Mouse (Mus musculus) MEL (cell line): Measurements from ENCODE around the gene Med16.

Experiments used
- CTCF ChIP-seq, 3 experiments: IDR thresholded peaks in 2 of 3; conservative IDR thresholded peaks in 1 of 3; 2 replicates each; pipeline ENCODE4 v1.5.1; 2011 to 2012; ENCODE audit warnings: low read length in 3 of 3, low read depth in 2 of 3, mild to moderate bottlenecking in 2 of 3, improper control_type of control experiment in 1 of 3, inconsistent platforms in 1 of 3, mixed read lengths in 1 of 3, moderate library complexity in 1 of 3; ENCODE audit not compliant: control insufficient read depth in 1 of 3, insufficient read depth in 1 of 3, poor library complexity in 1 of 3, severe bottlenecking in 1 of 3
- ELF1 ChIP-seq: IDR thresholded peaks from 2 replicates; pipeline ENCODE4 v1.6.1; 2014; ENCODE audit warnings: low read depth, mild to moderate bottlenecking, inconsistent platforms, low read length, improper control_type of control experiment, moderate library complexity
- GABPA ChIP-seq: IDR thresholded peaks from 2 replicates; pipeline ENCODE4 v1.6.1; 2012; ENCODE audit warnings: low read depth, mild to moderate bottlenecking, inconsistent platforms, low read length, improper control_type of control experiment, moderate library complexity
- KAT2A ChIP-seq: conservative IDR thresholded peaks from 2 replicates; pipeline ENCODE4 v1.6.1; 2012; ENCODE audit warnings: low read depth, low read length, improper control_type of control experiment, inconsistent platforms
- POLR2A ChIP-seq, 2 experiments: IDR thresholded peaks; 2 replicates each; pipeline ENCODE4 v1.6.1; 2011 to 2012; ENCODE audit warnings: low read length in 2 of 2, mild to moderate bottlenecking in 2 of 2, control low read depth in 1 of 2, improper control_type of control experiment in 1 of 2, low read depth in 1 of 2, moderate library complexity in 1 of 2; ENCODE audit not compliant: control insufficient read depth in 1 of 2, insufficient read depth in 1 of 2, poor library complexity in 1 of 2
- RAD21 ChIP-seq: IDR thresholded peaks from 2 replicates; pipeline ENCODE4 v1.6.1; 2011; ENCODE audit warnings: mild to moderate bottlenecking, low read depth, low read length, improper control_type of control experiment
- ZNF384 ChIP-seq: IDR thresholded peaks from 2 replicates; pipeline ENCODE4 v1.6.1; 2012; ENCODE audit warnings: low read depth, mild to moderate bottlenecking, inconsistent platforms, low read length, improper control_type of control experiment

GRCm38 (mm10) chr10:79846553-79846952 is 62.2 kb downstream of the Med16 start:
- TF ChIP-seq KAT2A (no peak), CTCF (IDR thresholded peaks at IDR 0.05 in 2 of 3, conservative IDR thresholded peaks at IDR 0.05 in 1 of 3; ENCODE audit: control insufficient read depth in 1 of 3, insufficient read depth in 1 of 3, low read depth in 2 of 3, low read length in 3 of 3, poor library complexity in 1 of 3, severe bottlenecking in 1 of 3) (no peak), GABPA (no peak), ZNF384 (no peak), RAD21 (no peak), ELF1 (no peak), POLR2A (IDR thresholded peaks at IDR 0.05; ENCODE audit: control insufficient read depth in 1 of 2, insufficient read depth in 1 of 2, low read depth in 1 of 2, low read length in 2 of 2, poor library complexity in 1 of 2) (no peak)
